Mouse (Mus musculus) layer of hippocampus, adult 9-10 months (tissue): ENCODE results near the gene Rxra.

Experiments
- DNase-seq: peaks from one replicate; pipeline ENCODE4 v3.0.0; 2022; ENCODE audit warnings: low spot score

Rxra gene

GRCm38 (mm10) chr2:27764256-27764936 lies 88.2 kb downstream of the Rxra start:
- DNase-seq, result no peak

DNA sequence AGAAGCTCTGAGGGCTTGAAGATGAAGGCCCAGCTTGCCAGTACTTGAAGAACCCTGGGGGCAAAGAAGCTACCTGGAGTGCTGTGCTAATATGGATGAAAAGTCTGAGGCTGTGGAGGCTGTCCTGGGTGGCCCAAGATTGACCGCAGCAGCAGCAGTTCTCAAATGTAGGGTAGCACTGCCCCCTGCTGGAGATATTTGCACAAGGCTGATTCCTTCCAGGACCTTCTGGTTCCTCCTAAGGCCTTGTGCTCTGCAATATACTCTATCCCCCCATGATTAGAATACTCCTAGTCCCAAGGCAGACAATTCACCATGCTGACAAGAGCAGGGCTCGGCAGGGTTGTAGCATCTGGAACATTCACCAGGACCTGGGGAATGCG lies 88.7 kb downstream of the Rxra start:
- DNase-seq, result peak; percentile 81

- no peak for DNase-seq
These were observed 91.5 kb downstream of the Rxra start for GRCm38 (mm10) chr2:27767773-27768172.

DNA sequence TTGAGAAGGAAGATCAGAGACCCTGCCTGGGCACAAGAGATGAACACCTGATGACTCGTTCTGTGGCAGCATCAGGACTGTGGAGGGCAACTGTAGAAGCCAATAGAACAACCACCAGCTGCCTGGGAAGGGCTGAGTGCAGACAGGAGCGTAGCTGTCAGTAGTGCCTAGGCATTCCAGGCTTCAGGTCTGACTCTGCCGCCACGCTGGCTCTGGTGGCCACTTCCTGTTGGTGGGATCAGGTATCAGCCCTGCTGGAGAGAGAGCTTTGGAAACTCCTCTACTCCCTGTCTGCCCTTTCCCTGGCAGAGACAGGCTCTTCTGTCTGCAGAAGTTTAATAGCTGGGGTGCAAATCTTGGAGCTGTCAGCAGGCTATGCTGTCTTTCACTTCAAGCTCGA lies 93.5 kb downstream of the Rxra start:
- no peak for DNase-seq

DNA sequence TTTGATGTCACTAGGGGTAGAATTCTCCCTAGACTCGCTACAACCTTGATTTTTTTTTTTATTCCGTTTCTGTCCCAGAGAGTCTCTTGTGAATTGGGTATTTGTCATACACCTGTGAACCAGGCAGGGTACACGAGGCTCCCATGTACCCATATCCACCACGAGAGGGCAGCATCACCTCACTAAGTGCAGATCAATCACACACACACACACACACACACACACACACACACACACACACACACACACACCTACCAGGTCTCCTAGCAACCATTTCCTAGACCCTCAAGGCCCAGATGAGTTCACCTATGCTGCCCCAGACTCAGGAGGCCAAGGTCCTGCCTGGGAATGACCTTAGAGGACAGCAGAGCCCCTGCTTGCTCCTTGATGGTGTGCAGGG lies 94.0 kb downstream of the Rxra start:
- DNase-seq, result no peak

DNA sequence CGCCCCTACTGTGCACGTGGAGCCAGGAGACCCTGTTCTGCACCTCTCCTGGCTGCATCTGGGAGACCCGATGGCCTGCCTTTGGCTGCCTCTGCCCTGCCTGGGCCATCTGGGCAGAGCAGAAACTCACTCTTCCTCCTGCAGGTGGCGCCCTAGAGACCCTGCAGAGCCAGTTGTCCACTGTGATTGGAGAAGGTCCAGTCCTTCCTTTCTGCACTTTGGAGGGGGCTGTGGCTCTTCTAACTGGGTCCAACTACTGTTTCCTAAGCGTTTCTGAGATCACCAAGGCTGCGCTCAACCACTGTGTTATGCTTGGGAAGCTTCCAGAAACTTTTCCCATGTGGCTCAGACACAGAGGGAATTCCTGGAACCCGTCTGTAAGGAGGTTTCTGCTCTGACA lies 95.7 kb downstream of the Rxra start:
- peak; percentile 41 for DNase-seq

DNA sequence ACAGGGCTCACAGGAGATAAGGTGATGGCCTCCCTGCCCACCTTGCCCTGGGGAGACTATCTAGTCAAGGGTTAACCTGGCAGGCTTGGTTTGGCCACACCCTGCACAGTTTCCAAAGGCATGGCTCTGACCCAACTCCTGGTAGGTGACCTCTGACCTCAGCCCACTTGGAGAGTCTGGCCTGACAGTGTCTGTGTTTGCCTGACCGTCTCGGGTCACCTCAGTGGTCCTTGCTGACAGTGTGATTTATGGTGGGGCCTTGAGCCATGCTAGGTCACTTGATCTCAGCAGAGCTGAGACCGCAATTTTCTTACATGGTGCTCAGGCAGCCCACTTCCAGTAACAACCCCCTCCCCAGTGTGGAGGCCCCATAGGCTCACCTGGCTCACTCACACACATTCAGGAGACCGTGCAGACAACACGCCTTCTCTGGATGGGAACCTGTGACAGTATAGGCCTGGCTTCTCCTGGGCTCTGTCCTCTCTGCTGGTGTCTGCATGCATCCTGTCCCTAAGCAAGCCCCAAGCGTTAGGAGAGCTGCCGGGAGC lies 96.7 kb downstream of the Rxra start:
- DNase-seq, result no peak

GRCm38 (mm10) chr2:27773980-27774730 lies 97.9 kb downstream of the Rxra start:
- DNase-seq, result no peak

DNA sequence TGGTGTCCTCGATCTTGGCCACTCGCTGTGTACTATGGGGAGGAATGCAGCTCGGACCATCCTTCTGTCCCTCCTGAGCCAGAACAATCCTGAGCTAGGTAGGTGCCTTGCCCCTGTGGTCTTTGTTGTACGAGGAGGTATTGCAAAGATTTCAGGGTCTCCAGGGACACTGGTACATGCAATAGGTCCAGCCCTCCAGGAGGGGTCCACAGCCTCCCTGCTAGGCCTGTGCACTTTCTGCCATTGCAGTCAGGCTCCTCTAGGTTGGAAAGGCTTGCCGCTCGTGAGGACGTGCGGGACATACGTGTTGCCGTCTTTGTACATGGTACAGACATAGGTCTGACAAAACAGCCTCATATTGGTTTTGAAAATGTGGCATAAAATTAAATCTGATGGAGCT lies 98.8 kb downstream of the Rxra start:
- DNase-seq, result no peak

DNA sequence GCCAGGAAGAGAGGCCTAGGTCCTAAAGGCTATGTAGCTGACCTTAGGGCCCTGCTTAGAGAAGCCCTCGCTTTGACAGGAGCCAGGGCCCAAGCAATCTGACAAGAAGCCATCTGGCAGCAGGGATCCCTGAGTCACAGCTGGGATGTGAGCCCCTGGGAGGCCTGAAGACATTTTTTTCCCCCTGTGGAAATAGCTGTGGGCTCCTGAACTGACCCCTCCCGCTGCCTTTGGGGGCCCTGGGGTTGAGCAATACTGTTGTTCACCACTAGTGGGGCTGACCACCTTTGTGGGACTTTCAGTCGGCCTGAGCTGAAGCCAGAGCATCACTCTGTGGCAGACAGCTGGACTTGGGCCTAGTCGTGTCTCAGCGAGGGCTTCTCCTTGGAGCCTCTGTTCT lies 99.4 kb downstream of the Rxra start:
- DNase-seq, result no peak

GRCm38 (mm10) chr2:27777756-27778155 lies 101.5 kb downstream of the Rxra start:
- no peak for DNase-seq

GRCm38 (mm10) chr2:27778289-27778688 lies 102.0 kb downstream of the Rxra start:
- no peak for DNase-seq

DNA sequence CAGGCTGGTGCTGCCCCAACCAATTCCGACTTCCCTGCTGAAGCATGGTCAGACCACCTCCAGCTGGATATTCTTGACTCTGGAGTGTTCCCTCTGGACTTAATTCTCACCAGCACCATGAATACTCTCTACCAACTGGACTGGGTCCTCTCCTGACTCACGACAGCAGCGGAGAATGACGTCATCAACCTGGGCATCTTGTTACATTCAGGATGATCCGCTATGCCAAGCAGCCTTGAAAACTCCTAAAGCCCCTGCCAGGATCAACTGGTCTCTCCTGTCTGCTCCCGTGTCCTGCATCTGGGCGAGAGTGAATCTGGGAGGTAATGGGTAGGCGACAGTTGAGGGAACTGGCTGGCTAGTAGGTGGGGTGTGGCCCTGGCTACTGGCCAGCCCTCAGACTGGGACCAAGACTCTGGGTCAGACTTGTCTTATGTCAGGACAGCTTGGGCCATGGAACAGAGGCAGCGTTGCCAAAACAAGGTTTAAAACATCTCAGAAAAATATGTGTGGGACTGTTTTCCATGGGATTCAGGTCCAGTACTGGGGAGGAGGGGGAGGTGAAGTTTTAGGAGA lies 103.1 kb downstream of the Rxra start:
- no peak for DNase-seq

DNA sequence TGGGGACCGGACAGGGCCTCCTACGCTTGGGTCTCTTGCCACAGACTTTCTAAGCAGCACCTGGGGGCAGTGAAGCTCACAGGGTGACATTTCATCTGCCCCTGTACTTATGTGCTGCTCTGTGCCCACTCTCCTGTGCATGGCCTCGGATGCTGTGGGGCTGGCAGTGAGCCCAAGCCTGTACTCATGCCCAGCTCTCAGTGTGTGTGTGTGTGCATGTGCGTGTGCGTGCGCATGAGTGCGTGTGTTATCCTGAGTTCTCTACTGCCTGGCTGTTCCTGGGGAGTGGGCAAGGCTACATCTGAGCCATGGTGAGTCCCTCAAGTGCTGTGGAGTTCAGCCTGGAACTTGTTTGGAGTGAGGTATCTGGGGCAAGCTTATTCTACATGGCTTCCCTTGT lies 103.9 kb downstream of the Rxra start:
- DNase-seq, result no peak

DNA sequence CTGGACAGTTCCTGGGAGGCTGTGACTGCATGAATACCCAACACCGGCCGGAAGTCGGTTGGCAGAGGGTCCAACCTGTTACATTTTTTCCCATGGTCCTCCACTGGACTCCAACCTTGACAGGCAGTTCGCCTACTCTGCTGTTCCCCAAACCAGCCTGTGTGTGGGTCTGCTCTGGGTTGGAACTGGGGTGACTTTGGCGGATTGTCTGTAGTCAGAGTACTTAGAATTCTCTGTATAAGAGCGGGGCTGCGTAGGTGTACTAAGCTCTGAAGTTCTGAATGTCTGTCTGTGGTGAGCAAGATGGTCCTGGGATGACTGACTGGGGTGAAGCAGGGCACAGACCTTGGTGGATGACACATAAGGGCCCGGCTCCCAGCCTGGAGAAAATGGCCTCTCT lies 109.1 kb downstream of the Rxra start:
- DNase-seq, result no peak

DNA sequence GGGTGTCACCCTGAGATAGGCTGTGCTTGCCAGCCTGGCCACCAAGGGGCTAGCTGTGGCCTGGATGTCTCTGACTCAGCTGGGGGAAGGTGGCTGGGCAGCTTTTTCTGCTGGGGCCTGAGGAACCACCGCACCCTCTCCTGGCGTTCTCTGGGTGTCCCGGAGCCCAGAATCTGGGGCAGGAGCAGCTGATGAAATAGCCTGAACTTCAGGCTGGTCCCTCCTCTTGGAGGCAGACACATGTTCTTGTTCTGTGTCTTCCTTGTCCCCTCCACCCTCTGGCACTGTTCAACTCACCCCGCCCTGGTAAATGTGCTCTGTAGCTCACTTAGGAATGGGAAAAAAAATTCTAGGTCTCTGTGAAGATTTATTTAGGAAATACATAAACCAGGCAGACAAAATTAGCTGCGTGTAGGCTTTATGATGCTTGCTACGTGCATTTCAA lies 109.8 kb downstream of the Rxra start:
- no peak for DNase-seq

DNA sequence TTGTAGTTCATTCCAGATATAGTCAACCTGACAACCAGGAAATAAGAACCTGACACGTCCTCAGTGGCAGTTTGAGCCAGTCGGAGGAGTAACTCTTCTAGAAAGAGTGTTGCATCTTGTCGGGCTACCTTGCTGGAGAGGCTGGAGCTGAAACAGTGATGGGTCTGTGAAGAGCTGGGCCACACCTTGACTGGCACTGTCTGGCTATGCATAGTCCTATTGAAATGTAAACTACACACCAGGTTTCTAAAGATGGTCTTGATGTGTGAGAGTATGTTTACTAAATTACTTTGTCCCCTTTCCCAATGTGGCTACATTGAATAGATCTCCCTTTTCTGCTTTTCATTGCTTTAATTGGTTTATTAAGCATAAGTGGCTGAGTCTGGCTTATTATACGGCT lies 115.3 kb downstream of the Rxra start:
- no peak for DNase-seq

- no peak for DNase-seq
These were observed 122.8 kb downstream of the Rxra start for GRCm38 (mm10) chr2:27799018-27799417.

GRCm38 (mm10) chr2:27801041-27801440 lies 124.8 kb downstream of the Rxra start:
- no peak for DNase-seq

- no peak for DNase-seq
These were observed 126.3 kb downstream of the Rxra start for GRCm38 (mm10) chr2:27802493-27802892.

GRCm38 (mm10) chr2:27806691-27807090 lies 130.5 kb downstream of the Rxra start:
- no peak for DNase-seq

DNA sequence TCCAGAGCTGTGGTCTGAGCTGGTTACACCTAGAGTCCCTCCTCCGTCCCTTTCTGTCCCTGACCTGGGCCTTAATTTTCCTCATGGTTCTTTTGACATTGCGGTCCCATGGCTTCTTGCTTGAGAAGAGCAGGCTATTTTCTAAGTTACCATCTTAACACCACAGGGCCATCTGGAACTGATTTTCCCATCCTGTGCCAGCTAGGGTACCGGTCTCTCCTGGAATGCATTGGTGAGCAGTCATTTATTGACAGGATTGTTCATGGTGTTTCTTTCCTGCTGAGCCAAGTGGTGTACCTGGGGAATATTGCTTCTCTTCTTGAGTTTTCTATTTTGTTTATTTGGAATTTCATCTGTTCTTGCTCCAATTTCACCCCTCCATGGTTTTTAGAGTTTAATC lies 131.4 kb downstream of the Rxra start:
- DNase-seq, result no peak

DNA sequence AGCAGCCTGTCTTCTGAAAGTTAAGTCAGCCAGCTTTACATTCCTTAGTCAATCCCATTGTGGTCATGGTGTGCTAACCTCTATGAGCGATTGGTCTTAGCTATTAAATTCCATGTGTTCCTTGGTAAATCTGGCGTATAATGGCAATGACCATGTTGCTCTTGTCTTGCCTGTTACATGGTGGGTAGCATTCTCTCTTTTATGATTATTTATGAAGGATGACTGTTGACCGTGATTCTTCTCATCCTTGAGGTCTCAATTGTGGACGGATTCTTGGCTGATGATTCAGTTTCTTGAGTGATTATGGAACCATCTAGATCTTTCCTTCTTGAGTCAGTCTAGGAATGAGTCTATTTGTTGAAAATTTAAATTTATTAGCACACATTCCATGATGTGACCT lies 133.7 kb downstream of the Rxra start:
- DNase-seq, result no peak
